26 mouse cellular contexts compared by ENCODE assay signal in the genomic region with DNA sequence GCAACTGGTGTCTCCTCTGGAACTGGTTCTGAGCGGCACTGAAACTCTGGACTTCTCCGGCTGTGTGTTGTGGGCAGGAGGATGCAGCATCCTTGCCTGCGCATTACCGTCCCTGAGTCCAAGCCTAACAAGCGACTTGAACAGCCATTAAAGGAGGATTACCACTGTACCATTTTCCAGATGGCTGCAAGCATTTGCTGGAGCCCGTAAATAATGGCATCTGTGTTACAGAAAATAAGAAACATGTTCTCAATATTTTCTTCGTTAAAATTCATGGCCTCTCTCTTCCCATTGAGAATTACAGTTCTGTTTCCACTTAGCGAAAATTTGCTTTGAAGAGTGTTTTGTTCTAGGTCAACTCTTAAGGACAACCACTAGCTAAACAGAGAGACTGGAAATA. TPM values are rescaled to one million over a fixed set of nuclear protein-coding genes. Genes with fewer than 3 reads are reported as not detected.
DNase-seq lines count a peak whose midpoint lies in the region; ATAC-seq and TF ChIP-seq lines count a peak whose summit lies in the region.
"Had no signal": no experiment of that assay in that cellular context is flagged by ENCODE, and none has a peak within 500 bp of the region (broad histone marks: within the 10 kb centered on the region; RNA-seq: fewer than 3 reads in every experiment).

No protein-coding gene starts in this region.

- 47% methylated on average over 8 of the region's 8 CpGs for WGBS in forebrain, embryonic 14.5 days
- 49% methylated on average over 8 of the region's 8 CpGs for WGBS in forebrain, embryonic 15.5 days
- 77% methylated on average over 8 of the region's 8 CpGs for WGBS in thymus, adult 2 months
- 48% methylated on average over 8 of the region's 8 CpGs for WGBS in limb, embryonic 10.5 days
- 87% methylated on average over 8 of the region's 8 CpGs for WGBS in liver, postnatal 0 days (ENCODE audit: insufficient replicate concordance)

- no peak for TF ChIP-seq CTCF in thymus, adult 2 months (IDR thresholded peaks at IDR 0.05; ENCODE audit: borderline replicate concordance, control insufficient read depth, extremely low read depth, insufficient read depth, low read length, poor library complexity)
- TF ChIP-seq CTCF in liver, postnatal 0 days (IDR thresholded peaks at IDR 0.05; ENCODE audit: low read depth), result no peak

- H3K9ac ChIP-seq in forebrain, embryonic 14.5 days (ENCODE audit: low read length), result no peak overlapping the region
- H3K9ac ChIP-seq in forebrain, embryonic 15.5 days (replicated peaks), result no peak overlapping the region
- H3K9ac ChIP-seq in liver, postnatal 0 days (replicated peaks), result no peak overlapping the region
- H3K9ac ChIP-seq: forebrain, embryonic 13.5 days; hindbrain, embryonic 15.5 days; kidney, embryonic 15.5 days; liver, embryonic 14.5 days; midbrain, embryonic 13.5 days; neural tube, embryonic 13.5 days; stomach, embryonic 15.5 days had no signal

- no peak overlapping the region for H3K4me3 ChIP-seq in forebrain, embryonic 14.5 days (ENCODE audit: low read depth, low read length)
- H3K4me3 ChIP-seq in forebrain, embryonic 15.5 days, result no peak overlapping the region
- H3K4me3 ChIP-seq in thymus, adult 2 months (ENCODE audit: control insufficient read depth, insufficient read depth, low read length), result peak overlapping the region; percentile 26; the same call in 1 of the 2 replicates
- no peak overlapping the region for H3K4me3 ChIP-seq in limb, embryonic 10.5 days
- no peak overlapping the region for H3K4me3 ChIP-seq in liver, postnatal 0 days (ENCODE audit: low read depth, low read length)
- H3K4me3 ChIP-seq: erythroblast, embryonic 14.5 days; forebrain, embryonic 13.5 days; hindbrain, embryonic 15.5 days; kidney, embryonic 15.5 days; midbrain, embryonic 13.5 days; neural tube, embryonic 13.5 days; stomach, embryonic 15.5 days had no signal

- H3K27ac ChIP-seq in forebrain, embryonic 14.5 days (ENCODE audit: low read depth, low read length), result no peak overlapping the region
- no peak overlapping the region for H3K27ac ChIP-seq in forebrain, embryonic 15.5 days (replicated peaks)
- H3K27ac ChIP-seq in thymus, adult 2 months (ENCODE audit: control insufficient read depth, insufficient read depth, low read length), result peak overlapping the region; percentile 85
- no peak overlapping the region; the same call in 1 of the 2 replicates for H3K27ac ChIP-seq in limb, embryonic 10.5 days
- H3K27ac ChIP-seq in liver, postnatal 0 days (ENCODE audit: low read depth), result no peak overlapping the region
- H3K27ac ChIP-seq: forebrain, embryonic 13.5 days; hindbrain, embryonic 15.5 days; kidney, embryonic 15.5 days; midbrain, embryonic 13.5 days; neural tube, embryonic 13.5 days; stomach, embryonic 15.5 days had no signal

- peak; percentile 30 for DNase-seq in forebrain, embryonic 14.5 days (ENCODE audit: low spot score)
- no peak for DNase-seq in thymus, adult 2 months
- DNase-seq in thymus, postnatal 36 days, result no peak
- DNase-seq in limb, embryonic 10.5 days (ENCODE audit: low spot score), result peak; percentile 39
- DNase-seq in liver, postnatal 0 days, result no peak
- no peak for DNase-seq in lung, postnatal 10 days
- DNase-seq in cerebellum, adult 8-10 months, result no peak
- DNase-seq: adrenal gland, postnatal 25 days; cerebellum, postnatal 10 days; heart, postnatal 36 days; kidney, postnatal 4 days; layer of hippocampus, adult 9-11 months; lung, postnatal 14 days; spleen, adult 18-20 months had no signal

- H3K9me3 ChIP-seq in forebrain, embryonic 14.5 days (replicated peaks; ENCODE audit: control insufficient read depth, low read length), result no peaks in the 10 kb centered on the region
- H3K9me3 ChIP-seq in forebrain, embryonic 15.5 days, result no peaks in the 10 kb centered on the region
- H3K9me3 ChIP-seq in limb, embryonic 10.5 days (replicated peaks), result no peaks in the 10 kb centered on the region
- no peaks in the 10 kb centered on the region for H3K9me3 ChIP-seq in liver, postnatal 0 days (ENCODE audit: low read length)
- H3K9me3 ChIP-seq: forebrain, embryonic 13.5 days; hindbrain, embryonic 15.5 days; kidney, embryonic 15.5 days; midbrain, embryonic 13.5 days; neural tube, embryonic 13.5 days; stomach, embryonic 15.5 days had no signal

- H3K4me1 ChIP-seq in forebrain, embryonic 14.5 days (ENCODE audit: control insufficient read depth, insufficient read depth, low read length), result peaks cover 3% of the 10 kb centered on the region; the same call in 1 of the 2 replicates
- H3K4me1 ChIP-seq in forebrain, embryonic 15.5 days, result peaks cover 10% of the 10 kb centered on the region
- H3K4me1 ChIP-seq in thymus, adult 2 months (replicated peaks; ENCODE audit: control insufficient read depth, insufficient read depth, low read length), result peaks cover 69% of the 10 kb centered on the region
- peaks cover 50% of the 10 kb centered on the region for H3K4me1 ChIP-seq in limb, embryonic 10.5 days
- peaks cover 73% of the 10 kb centered on the region for H3K4me1 ChIP-seq in liver, postnatal 0 days (ENCODE audit: insufficient read depth)
- H3K4me1 ChIP-seq: midbrain, embryonic 13.5 days; stomach, embryonic 15.5 days had no signal

- no peaks in the 10 kb centered on the region for H3K36me3 ChIP-seq in forebrain, embryonic 14.5 days (ENCODE audit: control insufficient read depth, insufficient read depth, low read length)
- H3K36me3 ChIP-seq in forebrain, embryonic 15.5 days, result no peaks in the 10 kb centered on the region
- no peaks in the 10 kb centered on the region for H3K36me3 ChIP-seq in thymus, adult 2 months (ENCODE audit: control insufficient read depth, insufficient read depth, low read length)
- no peaks in the 10 kb centered on the region for H3K36me3 ChIP-seq in limb, embryonic 10.5 days
- no peaks in the 10 kb centered on the region for H3K36me3 ChIP-seq in liver, postnatal 0 days (replicated peaks; ENCODE audit: insufficient read depth, low read length)
- H3K36me3 ChIP-seq: hindbrain, embryonic 15.5 days; kidney, embryonic 15.5 days; midbrain, embryonic 13.5 days; neural tube, embryonic 13.5 days; stomach, embryonic 15.5 days had no signal

- ATAC-seq in forebrain, embryonic 14.5 days, result no peak
- ATAC-seq in forebrain, embryonic 15.5 days (replicated peaks), result no peak
- ATAC-seq in liver, postnatal 0 days, result no peak
- ATAC-seq: CD4-positive, CD25-positive, alpha-beta regulatory T cell, adult 4 months; forebrain, embryonic 13.5 days; intestine, embryonic 16.5 days; midbrain, embryonic 13.5 days had no signal

- no peak for TF ChIP-seq POLR2A in thymus, adult 2 months (IDR thresholded peaks at IDR 0.05; ENCODE audit: control insufficient read depth, extremely low read depth, insufficient read depth, low read length, poor library complexity)

- H3K27me3 ChIP-seq in forebrain, embryonic 14.5 days (replicated peaks; ENCODE audit: control insufficient read depth, insufficient read depth, low read length), result no peaks in the 10 kb centered on the region
- H3K27me3 ChIP-seq in forebrain, embryonic 15.5 days, result peaks cover 12% of the 10 kb centered on the region; the same call in 1 of the 2 replicates
- no peaks in the 10 kb centered on the region for H3K27me3 ChIP-seq in thymus, adult 2 months (ENCODE audit: control insufficient read depth, insufficient read depth, low read length)
- no peaks in the 10 kb centered on the region for H3K27me3 ChIP-seq in limb, embryonic 10.5 days (ENCODE audit: low read depth, poor library complexity, severe bottlenecking)
- H3K27me3 ChIP-seq in liver, postnatal 0 days (ENCODE audit: insufficient read depth, low read length), result no peaks in the 10 kb centered on the region
- H3K27me3 ChIP-seq: hindbrain, embryonic 15.5 days; kidney, embryonic 15.5 days; midbrain, embryonic 13.5 days; neural tube, embryonic 13.5 days; stomach, embryonic 15.5 days had no signal

- no peak overlapping the region for H3K4me2 ChIP-seq in forebrain, embryonic 14.5 days (ENCODE audit: low read length)
- H3K4me2 ChIP-seq in forebrain, embryonic 15.5 days (replicated peaks), result no peak overlapping the region
- peak overlapping the region; percentile 9; the same call in 1 of the 2 replicates for H3K4me2 ChIP-seq in liver, postnatal 0 days (ENCODE audit: low read depth, low read length)
- H3K4me2 ChIP-seq: forebrain, embryonic 13.5 days; hindbrain, embryonic 15.5 days; kidney, embryonic 15.5 days; midbrain, embryonic 13.5 days; neural tube, embryonic 13.5 days; stomach, embryonic 15.5 days had no signal

- no peak for TF ChIP-seq EP300 in liver, postnatal 0 days (IDR thresholded peaks at IDR 0.05; ENCODE audit: low read depth)

RNA-seq across cellular contexts. Expression of gene Stat5b, which starts 30.5 kb away (rescaled TPM):
- polyA plus RNA-seq in forebrain, embryonic 14.5 days (2014; fragmentation: Nextera tagmentation; extraction: Ambion mirVana), result 10.9 and 11.4 TPM in 2 replicates
- 11.4 and 13.3 TPM in 2 replicates for polyA plus RNA-seq in forebrain, embryonic 15.5 days (2015; fragmentation: Nextera tagmentation; extraction: Ambion mirVana)
- 178 and 204 TPM in 2 replicates for polyA plus RNA-seq in thymus, adult 2 months (2012; rRNA removed)
- 15.4 and 15.6 TPM in 2 replicates for polyA plus RNA-seq in limb, embryonic 10.5 days (2016; fragmentation: Nextera tagmentation; extraction: Ambion mirVana)
- polyA plus RNA-seq in liver, postnatal 0 days (2015; fragmentation: Nextera tagmentation; extraction: Ambion mirVana), result 15.4 and 16.4 TPM in 2 replicates

RNA-seq across cellular contexts. Expression of gene Stat5a, which starts 39.1 kb away (rescaled TPM):
- 0.69 and 0.96 TPM in 2 replicates for polyA plus RNA-seq in forebrain, embryonic 14.5 days (2014; fragmentation: Nextera tagmentation; extraction: Ambion mirVana)
- polyA plus RNA-seq in forebrain, embryonic 15.5 days (2015; fragmentation: Nextera tagmentation; extraction: Ambion mirVana), result 0.71 and 1.0 TPM in 2 replicates
- polyA plus RNA-seq in thymus, adult 2 months (2012; rRNA removed), result 136 and 161 TPM in 2 replicates
- 2.1 and 2.7 TPM in 2 replicates for polyA plus RNA-seq in limb, embryonic 10.5 days (2016; fragmentation: Nextera tagmentation; extraction: Ambion mirVana)
- polyA plus RNA-seq in liver, postnatal 0 days (2015; fragmentation: Nextera tagmentation; extraction: Ambion mirVana), result 4.7 and 6.0 TPM in 2 replicates

RNA-seq across cellular contexts. Expression of gene Ghdc, which starts 49.3 kb away (rescaled TPM):
- polyA plus RNA-seq in forebrain, embryonic 14.5 days (2014; fragmentation: Nextera tagmentation; extraction: Ambion mirVana), result 0.94 and 1.7 TPM in 2 replicates
- 2.8 and 3.0 TPM in 2 replicates for polyA plus RNA-seq in forebrain, embryonic 15.5 days (2015; fragmentation: Nextera tagmentation; extraction: Ambion mirVana)
- 6.8 and 7.9 TPM in 2 replicates for polyA plus RNA-seq in thymus, adult 2 months (2012; rRNA removed)
- polyA plus RNA-seq in limb, embryonic 10.5 days (2016; fragmentation: Nextera tagmentation; extraction: Ambion mirVana), result 3.5 and 4.3 TPM in 2 replicates
- 1.6 and 1.9 TPM in 2 replicates for polyA plus RNA-seq in liver, postnatal 0 days (2015; fragmentation: Nextera tagmentation; extraction: Ambion mirVana)

RNA-seq across cellular contexts. Expression of gene Hcrt, which starts 57.3 kb away (rescaled TPM):
- 0.53 and 1.4 TPM in 2 replicates for polyA plus RNA-seq in forebrain, embryonic 14.5 days (2014; fragmentation: Nextera tagmentation; extraction: Ambion mirVana)
- polyA plus RNA-seq in forebrain, embryonic 15.5 days (2015; fragmentation: Nextera tagmentation; extraction: Ambion mirVana), result 1.0 and 1.1 TPM in 2 replicates
- 0.57 TPM in 1 of 2 replicates, not detected in the other for polyA plus RNA-seq in thymus, adult 2 months (2012; rRNA removed)
- not detected in 2 replicates for polyA plus RNA-seq in limb, embryonic 10.5 days (2016; fragmentation: Nextera tagmentation; extraction: Ambion mirVana)
- polyA plus RNA-seq in liver, postnatal 0 days (2015; fragmentation: Nextera tagmentation; extraction: Ambion mirVana), result not detected in 2 replicates
- polyA plus RNA-seq: CD4-positive, CD25-positive, alpha-beta regulatory T cell, adult 4 months; erythroblast, embryonic 14.5 days; forebrain, embryonic 13.5 days; heart, embryonic 14.5 days; intestine, embryonic 16.5 days; kidney, embryonic 15.5 days; liver, embryonic 14.5 days; neural tube, embryonic 13.5 days; stomach, embryonic 15.5 days had no signal

Comparison
In these comparisons a context has a peak if more than half of its experiments do, and no peak if none do; other contexts are left out.
1. DNase-seq: peak in forebrain, embryonic 14.5 days (single experiment) and limb, embryonic 10.5 days (single experiment); none in thymus, adult 2 months (single experiment), thymus, postnatal 36 days (0 of 2), liver, postnatal 0 days (single experiment), lung, postnatal 10 days (single experiment) and cerebellum, adult 8-10 months (single experiment).
2. RNA of gene Stat5b, which starts 30.5 kb away (polyA plus RNA-seq): 178 to 204 TPM in thymus, adult 2 months; 15.4 to 15.6 TPM in limb, embryonic 10.5 days, 15.4 to 16.4 TPM in liver, postnatal 0 days, 10.9 to 11.4 TPM in forebrain, embryonic 14.5 days and 11.4 to 13.3 TPM in forebrain, embryonic 15.5 days; every median in the first group is over 10 times any median in the second.
3. RNA of gene Stat5a, which starts 39.1 kb away (polyA plus RNA-seq): 136 to 161 TPM in thymus, adult 2 months; 4.7 to 6.0 TPM in liver, postnatal 0 days, 2.1 to 2.7 TPM in limb, embryonic 10.5 days, 0.71 to 1.0 TPM in forebrain, embryonic 15.5 days and 0.69 to 0.96 TPM in forebrain, embryonic 14.5 days; every median in the first group is over 10 times any median in the second.